Mouse (Mus musculus) left cerebral cortex, adult 18-20 months (tissue): ENCODE measurements around the gene Stil. TPM values are rescaled to one million over a fixed set of nuclear protein-coding genes. Genes with fewer than 3 reads are reported as not detected.
A peak's percentile ranks its signal among the peaks of the same experiment; 100 is the strongest.

Experiments used
- DNase-seq, 2 experiments: peaks; one replicate each; pipeline ENCODE4 v3.0.0; 2021 to 2022; ENCODE audit warnings: low spot score in 2 of 2, mixed read lengths in 1 of 2
- total RNA-seq, 2 experiments: library from RNA; stranded (reverse); gene quantifications; 2 replicates each; pipeline ENCODE4 v1.2.3; 2021

Stil gene
- total RNA-seq, 2 experiments from 2014 or later = 0.59 to 0.63 TPM

DNA sequence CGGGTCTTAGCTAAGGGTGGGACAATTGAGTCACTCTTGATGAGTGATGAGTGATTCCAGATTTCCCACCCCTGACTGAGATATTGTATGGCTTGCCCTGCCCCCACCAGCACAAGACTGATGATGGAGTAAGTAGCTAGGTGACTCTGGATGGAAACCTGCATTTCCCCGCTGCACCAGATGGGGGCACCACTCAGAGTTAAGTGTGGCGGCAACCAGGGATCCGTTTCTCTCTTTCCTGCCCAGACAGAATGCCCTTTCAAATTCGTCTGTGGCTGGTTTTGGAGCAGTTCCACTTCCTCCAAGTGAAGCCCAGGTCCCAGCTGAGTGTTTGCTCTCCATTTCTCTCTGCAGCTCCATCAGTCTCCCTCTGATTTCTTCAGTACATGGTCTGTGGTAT is 47.8 kb downstream of the Stil start:
- DNase-seq = peak in 1 of 2 experiments; percentile 40

DNA sequence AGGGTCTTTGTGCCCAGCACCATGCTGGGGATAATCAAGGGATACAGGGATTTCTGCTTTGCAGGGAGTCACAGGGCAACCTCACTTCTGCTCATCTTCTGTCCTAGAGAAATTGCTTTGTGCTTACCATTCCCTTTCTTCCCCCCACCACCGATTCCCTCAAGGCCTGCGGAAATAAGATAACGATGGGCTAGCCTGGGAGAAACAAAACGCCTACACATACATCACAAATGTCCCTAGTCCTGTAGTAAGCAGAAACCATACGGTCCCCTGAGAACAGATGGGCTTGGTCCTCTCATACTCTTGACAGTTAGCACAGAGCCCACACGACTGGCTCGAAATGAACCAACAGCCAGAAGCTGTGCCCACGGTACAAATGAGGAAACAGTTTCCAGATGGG is 48.2 kb downstream of the Stil start:
- DNase-seq = no peak

DNA sequence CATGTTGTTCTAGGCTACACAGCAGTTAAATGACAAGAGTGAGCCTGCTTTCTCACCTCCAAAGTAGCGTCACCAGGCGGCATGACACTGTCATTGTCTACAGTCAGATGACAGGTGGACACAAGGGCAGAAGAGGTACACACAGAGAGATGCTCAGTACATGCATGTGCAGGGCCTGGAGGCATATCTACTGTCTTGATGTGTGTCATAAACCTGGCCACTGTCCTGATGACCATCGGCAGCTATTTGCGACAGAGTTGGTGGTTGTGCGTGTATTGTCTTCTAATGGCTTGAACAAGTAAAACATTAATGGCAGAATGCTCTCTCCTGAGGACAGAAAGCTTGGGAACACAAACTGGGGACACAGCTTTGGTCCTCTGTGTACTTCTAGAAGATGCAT is 51.3 kb downstream of the Stil start:
- DNase-seq = no peak

DNA sequence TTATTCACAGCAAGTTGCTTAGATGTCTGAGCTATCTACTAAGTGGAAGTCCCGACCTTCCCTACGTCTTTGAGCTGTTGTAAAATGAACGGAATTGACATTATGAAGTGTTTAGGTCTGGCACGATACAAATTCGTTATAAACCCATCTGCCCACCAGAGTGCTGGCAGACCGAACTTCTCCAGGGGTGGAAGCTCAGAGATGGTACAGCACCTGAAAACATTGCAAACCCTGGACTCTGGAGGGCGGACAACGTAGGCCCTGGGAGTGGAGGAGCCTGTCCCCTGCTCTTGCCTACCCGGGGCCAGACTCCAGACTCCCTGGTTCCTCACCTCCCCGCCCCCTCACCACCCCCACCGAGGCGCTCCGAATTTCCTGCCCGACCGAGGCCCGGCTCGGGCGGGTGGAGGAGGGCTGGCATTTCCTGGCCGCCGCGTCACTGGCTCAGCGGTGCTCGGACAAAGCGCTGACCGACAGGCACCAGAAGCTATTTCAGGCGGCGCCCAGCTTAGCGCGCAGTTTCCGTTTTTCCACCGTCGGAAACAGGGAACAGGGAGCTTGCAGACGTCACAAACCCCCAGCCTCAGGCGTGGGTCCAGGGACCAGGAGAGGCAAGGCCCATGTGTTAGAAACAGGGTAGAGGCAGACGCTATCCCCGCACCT is 52.5 kb downstream of the Stil start:
- no peak for DNase-seq

DNA sequence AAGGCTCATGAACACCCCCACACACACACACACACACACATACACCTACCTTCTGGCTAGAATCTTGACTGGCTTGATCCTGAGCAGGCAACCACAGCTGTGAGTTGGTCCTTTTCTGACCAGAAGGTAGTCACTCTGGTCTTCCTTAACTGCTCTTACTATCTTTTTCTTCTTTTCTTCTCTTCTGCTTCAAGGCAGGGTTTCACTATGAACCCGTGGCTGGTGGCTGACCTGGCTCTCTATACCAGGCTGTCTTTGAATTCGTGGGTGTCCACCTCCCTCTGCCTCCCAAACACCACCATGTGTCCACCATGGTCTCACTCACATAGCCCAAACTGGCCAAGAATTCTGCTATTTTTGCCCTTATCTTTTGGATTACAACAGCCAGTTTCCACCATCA is 55.1 kb downstream of the Stil start:
- no peak for DNase-seq

DNA sequence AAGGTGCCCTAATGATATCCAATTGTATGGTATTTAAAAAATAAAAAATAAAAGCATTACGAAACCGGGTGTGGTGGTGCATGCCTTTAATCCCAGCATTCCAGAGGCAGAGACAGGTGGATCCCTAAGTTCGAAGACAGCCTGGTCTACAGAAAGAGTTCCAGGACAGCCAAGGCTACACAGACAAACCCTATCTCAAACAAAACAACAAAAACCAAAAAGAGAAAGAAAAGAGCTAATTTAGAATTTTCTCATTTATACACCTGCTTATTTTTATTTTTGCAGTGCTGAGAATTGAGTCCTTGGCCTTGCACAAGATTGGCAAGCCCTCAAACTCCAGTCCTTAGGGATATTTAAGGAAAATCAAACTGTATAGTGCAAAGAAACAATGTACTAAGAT is 55.7 kb downstream of the Stil start:
- DNase-seq = no peak

DNA sequence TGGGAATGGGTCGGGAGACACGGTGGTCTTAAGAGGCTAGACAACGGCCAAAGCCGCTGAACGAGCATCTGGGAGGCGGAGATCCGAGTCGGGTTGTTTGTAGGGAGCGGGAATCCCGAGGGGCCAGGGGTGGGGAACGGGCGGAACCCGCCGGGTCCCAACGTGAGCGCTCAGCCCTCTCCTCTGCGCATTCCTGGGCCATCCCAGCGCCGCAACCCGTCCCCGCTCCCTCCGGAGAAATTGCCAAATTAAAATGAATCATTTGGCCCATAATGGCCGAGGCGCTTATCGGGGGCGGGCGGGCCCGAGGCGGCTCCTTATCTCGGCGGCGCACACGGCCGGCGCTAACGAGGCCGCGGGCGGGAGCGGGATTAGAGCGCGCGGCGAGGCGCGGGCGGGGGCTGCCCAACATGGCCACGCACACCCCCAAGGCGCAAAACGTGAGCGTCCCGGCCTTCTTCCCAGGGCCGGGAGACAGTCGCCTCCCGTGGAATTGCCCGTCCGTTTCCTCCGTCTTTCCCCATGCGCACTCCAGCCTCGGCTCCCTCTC is 56.5 kb downstream of the Stil start, which contains the start of gene Tal1:
Gene Tal1 (plus strand): TSS at position 56 of the 550 bp plus-strand sequence.
- DNase-seq = no peak

DNA sequence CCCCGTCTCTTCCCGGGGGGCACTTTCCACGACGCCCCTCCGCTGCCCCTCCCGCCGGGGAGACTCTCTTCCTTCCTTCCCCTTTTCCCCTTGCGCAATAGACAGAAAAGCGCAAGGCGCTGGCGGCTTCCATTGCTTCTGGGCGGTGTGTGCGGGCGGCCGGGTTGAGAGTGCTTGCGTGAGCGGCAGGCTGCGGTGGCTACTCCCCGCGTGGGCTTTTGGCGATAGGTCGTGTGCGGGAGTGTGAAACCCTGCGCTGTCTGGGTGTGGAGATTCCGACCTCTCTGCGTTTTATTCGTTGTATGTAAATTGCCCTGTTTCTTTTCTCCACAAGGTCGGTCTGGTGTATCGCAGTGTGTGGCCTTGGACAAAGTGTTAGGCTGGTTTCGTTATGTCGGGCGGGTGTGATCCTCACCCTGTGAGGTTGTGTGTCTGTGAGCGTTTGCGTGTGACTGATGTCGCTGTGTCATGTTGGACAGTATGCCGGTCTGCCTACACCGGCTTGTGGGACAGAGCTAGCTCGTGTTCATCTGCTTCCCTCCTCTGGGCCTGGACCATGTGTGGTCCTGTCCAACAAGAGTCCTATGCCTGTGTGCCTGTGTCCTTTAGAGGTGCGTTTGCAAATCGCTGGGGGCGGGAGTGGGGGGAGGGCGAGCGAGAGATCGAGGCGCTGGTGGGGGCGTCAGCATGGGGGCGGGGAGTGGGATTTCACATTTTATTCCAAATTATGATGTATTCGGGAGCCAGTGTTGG is 57.1 kb downstream of the Stil start:
- DNase-seq = peak in 1 of 2 experiments; percentile 24

DNA sequence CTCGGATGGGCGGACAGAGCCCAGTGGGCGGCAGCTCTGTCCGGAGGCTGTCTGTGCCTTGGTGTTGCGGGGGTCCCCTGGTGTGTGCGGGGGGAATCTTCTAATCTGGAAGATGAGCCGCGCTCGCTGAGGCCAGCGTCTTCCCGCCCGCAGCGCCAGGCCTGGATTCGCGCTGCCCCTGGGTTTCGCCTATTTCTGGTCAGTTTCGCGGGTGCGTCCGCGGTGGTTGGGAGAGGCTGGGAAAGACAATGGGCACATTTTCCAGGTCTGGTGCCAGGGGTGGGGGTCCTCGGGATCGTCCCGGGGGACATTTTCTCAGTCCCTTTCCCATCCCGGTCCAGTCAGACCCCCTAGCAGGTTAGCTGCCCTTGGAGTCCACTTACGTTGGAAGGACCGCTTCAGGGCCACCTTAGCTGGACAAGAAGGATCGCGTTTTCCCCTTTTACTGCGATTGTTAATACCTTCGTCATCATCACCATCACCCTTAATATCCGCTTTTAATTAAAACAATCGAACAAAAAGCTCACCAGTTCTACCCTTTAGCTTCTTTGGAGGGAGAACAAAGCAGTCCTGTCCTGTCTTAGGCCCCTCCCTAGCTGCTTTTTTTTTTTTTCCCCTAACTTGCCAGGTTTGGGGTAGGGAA is 57.8 kb downstream of the Stil start:
- no peak for DNase-seq

DNA sequence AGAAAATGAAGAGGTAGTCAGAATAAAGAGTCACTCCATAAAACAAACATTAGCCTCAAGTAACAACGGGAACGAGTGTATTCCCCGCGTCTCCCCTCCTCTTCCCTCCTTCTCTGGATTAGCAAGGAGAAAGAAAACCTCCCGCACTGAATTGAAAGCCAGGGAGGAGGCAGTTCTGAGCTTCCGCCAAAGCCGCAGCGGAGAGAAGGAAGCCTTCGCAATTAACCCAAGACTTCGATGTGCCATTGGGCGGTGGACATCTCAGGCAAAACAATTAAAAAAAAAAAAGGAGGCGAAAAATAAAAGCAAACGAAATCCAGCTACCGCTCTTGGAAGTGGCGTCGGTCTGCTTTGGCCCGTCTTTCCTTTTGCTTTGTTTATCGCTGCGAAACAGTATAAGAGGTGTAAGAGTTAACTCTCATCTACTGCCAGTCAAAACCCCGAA is 58.4 kb downstream of the Stil start:
- no peak for DNase-seq

DNA sequence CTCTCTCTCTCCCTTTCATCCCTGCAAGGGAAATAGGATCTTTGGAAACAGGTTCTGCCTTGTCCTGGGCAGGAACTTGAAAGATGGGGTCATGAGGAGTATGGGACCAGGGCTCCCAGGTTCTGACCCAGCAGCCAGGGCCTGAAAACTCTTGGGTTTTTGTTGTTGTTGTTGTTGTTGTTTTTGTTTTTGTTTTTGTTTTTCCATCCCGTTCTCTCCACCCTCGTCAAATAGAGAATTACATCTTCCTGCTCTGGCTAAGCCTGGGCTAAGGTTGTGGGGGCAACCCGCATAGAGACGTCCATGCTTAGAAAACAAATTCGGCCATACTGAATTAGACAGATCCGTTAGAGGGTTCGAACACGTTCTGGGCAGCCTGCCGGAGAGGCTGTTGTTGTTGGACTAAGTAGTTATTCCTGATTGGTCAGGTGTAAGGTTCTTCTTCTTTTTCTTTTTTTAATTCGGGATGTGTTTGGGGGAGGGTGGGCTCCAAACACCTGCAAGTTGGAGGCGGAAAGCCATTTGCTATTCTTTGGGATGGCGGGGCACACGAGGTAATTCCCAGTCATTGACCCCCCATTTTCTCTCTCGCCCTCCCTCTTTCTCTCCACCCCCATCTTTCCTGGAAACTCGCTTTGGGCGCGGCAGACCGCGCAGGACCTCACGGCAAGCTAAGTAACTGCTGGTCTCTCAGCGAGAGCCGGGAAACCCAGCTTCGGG is 59.1 kb downstream of the Stil start:
- DNase-seq = no peak

DNA sequence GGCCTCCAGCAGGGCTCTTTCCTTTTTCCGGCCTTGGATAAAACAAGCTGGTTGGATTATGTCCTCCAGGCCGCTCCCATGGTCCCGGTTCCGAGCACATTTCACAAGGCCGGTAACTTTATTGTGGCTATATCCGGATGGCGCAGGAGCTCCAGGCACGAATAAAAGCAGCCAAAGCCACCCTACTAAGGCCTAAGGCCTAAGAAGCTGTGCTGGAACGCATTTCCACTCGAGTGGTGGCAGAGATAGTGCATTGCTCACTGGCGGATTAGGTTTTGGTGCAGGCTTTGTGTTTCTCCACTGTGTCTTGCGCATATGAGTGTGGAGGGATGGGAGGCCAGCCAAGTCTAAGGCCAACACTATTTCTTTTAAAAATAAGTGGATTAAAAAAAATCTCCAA is 59.9 kb downstream of the Stil start:
- no peak for DNase-seq

DNA sequence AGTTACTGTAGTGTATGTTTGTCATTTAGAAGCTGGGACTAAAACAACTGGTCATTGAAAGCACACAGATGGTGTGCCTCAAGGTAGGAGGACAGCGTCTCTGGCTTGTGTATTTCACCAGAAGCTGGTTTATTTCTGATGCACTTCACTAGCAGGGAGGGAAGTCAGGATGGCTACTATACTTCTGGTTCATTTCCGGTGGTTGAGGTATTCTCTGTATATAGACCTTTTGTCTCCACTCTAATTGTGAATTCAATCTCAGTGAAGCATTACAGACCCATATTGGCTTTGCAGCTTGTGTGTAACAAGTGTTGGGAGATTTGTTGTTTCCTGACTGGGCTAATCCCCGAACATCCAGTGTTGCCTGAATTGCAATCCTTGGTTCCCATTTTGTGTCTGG is 60.8 kb downstream of the Stil start:
- no peak for DNase-seq

DNA sequence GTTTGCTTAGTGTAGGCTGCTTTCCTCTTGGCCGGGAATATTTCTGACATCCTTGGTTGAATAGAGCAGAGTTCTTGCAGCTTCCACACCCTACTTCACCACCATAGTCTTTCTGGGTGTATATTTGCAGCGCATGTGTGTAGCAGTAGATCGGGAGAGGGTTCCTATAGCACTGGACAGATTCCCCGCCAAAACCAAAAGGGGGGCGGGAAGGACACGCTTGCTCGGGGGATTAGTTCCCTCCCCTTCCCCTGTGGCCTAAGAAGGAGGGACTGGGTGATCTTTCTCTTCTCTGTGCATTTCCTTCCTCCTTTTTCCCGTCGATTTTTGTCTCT is 62.5 kb downstream of the Stil start:
- no peak for DNase-seq

DNA sequence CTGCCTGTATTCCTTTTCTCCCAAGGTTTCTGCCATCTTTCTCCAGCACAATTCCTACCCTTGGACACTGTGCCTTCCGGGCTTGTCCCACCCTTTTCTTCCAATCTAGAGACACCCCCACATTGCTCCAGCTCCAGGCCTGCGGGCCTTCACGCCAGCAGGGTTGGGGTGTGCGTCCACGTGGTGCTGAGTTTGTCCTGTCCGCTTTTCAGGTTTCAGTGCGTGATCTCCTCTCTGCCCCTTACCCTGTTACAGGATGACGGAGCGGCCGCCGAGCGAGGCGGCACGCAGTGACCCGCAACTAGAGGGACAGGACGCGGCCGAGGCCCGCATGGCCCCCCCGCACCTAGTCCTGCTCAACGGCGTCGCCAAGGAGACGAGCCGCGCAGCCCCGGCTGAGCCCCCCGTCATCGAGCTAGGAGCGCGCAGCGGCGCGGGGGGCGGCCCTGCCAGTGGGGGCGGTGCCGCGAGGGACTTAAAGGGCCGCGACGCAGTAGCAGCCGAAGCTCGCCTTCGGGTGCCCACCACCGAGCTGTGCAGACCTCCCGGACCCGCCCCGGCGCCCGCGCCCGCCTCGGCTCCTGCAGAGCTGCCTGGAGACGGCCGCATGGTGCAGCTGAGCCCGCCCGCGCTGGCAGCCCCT is 63.0 kb downstream of the Stil start:
- DNase-seq = peak in 1 of 2 experiments; percentile 7

DNA sequence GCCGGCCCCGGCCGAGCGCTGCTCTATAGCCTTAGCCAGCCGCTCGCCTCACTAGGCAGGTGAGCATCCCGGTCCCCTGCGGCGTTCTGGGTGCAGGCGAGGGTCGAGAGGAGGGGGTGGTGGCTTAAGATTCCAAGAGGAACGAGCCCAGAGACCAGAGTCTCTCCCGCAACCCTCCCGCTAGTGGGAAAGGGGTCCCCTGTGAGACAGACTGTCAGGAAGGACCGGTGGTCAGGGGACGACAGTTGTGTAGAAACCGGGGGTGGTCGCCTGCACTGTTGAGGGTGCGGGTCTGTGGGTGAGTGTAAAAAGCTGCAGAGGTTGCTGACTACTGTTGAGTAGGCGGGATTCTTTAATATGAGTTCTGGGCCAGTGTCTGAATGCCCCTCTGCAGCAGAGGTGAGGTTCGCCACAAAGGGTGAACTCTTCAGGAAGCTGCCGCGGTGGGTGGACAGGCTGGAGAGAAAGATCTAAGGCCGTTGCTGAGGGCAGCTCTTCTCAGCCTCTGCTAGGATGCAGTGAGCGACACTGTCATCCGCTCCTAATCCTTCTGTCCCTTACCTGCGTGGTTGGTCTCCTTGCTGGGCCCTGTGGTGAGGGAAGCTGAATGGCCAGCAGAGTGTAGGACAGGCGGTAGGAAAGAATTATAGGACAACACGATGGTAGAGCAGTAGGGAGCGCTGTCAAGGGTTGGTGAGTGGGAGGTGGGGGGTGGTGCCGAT is 63.7 kb downstream of the Stil start:
- no peak for DNase-seq

DNA sequence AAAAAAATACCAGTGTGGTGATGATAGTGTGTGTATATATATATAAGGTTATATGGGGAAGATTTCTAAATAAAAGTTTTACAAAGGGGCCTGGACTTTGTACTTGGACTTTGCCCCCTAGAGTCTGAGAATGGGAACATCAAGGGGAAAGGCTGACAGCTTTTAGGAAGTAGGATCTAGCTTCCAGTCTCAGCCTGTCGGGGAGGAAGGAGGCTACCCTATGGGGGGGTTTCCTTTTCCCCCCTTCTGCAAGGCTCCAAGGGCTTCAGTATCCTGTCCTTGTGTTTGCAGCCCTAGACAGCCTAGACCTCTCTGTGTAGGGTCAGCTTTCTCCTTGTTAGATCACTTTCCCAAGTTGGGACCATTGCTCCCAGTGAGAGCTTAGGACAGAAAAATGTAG is 71.7 kb downstream of the Stil start:
- no peak for DNase-seq

DNA sequence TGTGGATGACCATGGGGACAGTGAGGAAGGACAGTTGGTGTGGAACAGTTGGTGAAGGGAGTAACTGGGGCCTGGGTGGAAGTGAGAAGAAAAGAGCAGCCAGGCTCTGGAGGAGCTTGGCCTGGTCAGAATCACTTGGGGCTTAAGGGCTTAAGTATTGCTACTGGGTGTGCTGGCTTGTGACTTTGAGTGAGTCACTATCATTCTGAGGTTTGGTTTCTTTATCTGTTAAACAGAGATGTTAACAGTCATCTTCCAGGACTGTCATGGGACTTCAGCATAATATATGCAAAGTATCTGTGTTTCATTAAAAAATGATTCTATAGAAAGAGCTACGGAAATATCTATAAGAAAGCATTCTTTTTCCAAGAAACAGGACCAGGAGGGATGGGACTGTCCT is 74.8 kb downstream of the Stil start:
- no peak for DNase-seq

DNA sequence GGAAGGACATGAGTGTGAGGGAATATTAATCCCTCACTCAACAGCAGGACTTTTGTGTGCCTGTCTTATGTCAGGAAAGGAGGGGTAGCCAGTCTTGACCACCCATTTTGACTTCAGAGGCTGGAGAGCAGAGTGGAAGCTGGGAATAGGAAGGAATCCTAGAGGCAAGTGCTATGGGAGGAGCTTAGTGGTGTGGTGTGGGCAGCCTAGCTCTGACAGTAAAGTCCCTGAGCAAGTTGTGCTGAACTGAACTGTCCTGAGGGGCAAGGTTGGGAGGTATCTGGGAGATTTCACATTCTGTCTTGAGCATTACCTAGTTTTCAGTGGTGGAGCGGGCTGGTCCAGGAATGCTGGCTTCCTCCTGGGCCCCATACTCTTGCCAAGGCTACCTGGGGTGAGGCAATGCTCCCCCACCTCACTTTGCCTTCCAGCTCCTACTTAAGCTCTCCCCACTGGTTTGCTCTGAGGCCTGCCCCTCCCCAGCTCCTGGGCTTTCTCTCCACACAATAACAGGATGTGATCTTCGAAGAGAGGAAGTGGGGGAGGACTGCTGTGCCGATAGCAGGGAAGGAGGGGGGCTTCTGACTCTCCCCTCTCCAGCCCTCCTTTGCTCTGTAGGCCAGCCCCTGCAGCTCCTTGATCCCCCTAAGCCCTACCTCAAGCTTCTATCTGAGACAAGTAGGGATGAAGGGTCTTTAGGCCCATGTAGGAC is 75.4 kb downstream of the Stil start:
- DNase-seq = no peak
